Mouse (Mus musculus) spleen, adult 2 months (tissue): ENCODE data around the gene Dnaic2.

Experiments used
- CTCF ChIP-seq: fragments of 200-500 bp; IDR thresholded peaks from 2 replicates; pipeline ENCODE4 v1.5.1; 2011; ENCODE audit warnings: mild to moderate bottlenecking, inconsistent platforms; ENCODE audit not compliant: insufficient read depth, insufficient read length, insufficient replicate concordance; ENCODE audit errors: extremely low read depth
- POLR2A ChIP-seq: fragments of 200-500 bp; IDR thresholded peaks from 2 replicates; pipeline ENCODE4 v1.6.1; 2011; ENCODE audit warnings: low read depth, low read length, inconsistent platforms

- TF ChIP-seq POLR2A, result no peak
- TF ChIP-seq CTCF, result no peak
Measured at GRCm38 (mm10) chr11:114683029-114683721, 44.0 kb upstream of the Dnaic2 start.
